Mouse (Mus musculus) lung, postnatal 0 days (tissue): ENCODE data around the gene Paf1.

ENCODE experiments used
- CTCF ChIP-seq: IDR thresholded peaks from 2 replicates; pipeline ENCODE4 v1.5.1; 2016; ENCODE audit warnings: antibody characterized with exemption, mild to moderate bottlenecking
- EP300 ChIP-seq: IDR thresholded peaks from 2 replicates; pipeline ENCODE4 v1.6.1; 2016; ENCODE audit warnings: antibody characterized with exemption, mild to moderate bottlenecking, control low read depth

- TF ChIP-seq CTCF (no peak), EP300 (no peak)
Observed at GRCm38 (mm10) chr7:28373891-28374495, 18.8 kb upstream of the Paf1 start.
